Comparison of ENCODE assay signal across 9 mouse cellular contexts in the genomic region with DNA sequence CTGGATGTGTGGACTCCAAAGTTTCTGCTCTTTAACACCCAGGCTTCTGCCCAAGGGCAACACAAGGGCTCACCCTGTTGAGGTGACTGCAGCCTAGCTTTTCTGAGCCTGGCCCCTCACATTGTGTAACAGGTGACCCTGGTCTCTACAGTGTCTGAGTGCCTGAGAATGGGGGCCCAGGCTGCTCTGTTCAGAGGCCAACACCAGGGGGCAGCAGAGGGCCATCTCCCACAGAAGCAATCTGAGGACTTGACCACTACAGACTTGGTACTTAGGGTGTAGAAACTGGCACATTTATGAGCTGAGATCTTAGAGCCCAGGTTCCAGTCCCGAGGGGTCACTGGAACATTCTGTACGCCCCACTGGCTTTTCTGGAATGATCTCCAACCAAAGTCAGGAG. TPM values are rescaled to one million over a fixed set of nuclear protein-coding genes. Genes with fewer than 3 reads are reported as not detected.
DNase-seq lines count a peak whose midpoint lies in the region; ATAC-seq and TF ChIP-seq lines count a peak whose summit lies in the region.
"Had no signal": no experiment of that assay in that cellular context is flagged by ENCODE, and none has a peak within 500 bp of the region (broad histone marks: within the 10 kb centered on the region; RNA-seq: fewer than 3 reads in every experiment).

No protein-coding gene starts in this region.

- CTCF ChIA-PET in Patski (lab: Charles Lee): interaction anchor here (0.6 to 1.9 kb wide), 22 partner anchors 10 to 513 kb away, joined by 3 to 12 read pairs (median 4); no protein-coding TSS in a partner anchor

- no peaks in the 10 kb centered on the region for H3K36me3 ChIP-seq in hindbrain, embryonic 16.5 days (ENCODE audit: control insufficient read depth, insufficient read depth, low read length)
- H3K36me3 ChIP-seq: limb, embryonic 15.5 days had no signal

- 9% methylated on average over 2 of the region's 2 CpGs for WGBS in hindbrain, embryonic 16.5 days

- in situ Hi-C loops in Patski (cut with MboI; ENCODE audit: low pct_unique_long_range_greater_than_20kb): loop anchor here (5.0 kb wide), 2 partner anchors 267 to 507 kb away; no protein-coding TSS in a partner anchor

- H3K27ac ChIP-seq in hindbrain, embryonic 16.5 days (ENCODE audit: low read depth, low read length): no peak overlapping the region
- H3K27ac ChIP-seq: limb, embryonic 15.5 days had no signal

- H3K27me3 ChIP-seq in Patski: peaks cover 4% of the 10 kb centered on the region
- H3K27me3 ChIP-seq in hindbrain, embryonic 16.5 days (replicated peaks; ENCODE audit: control insufficient read depth, insufficient read depth, low read length): no peaks in the 10 kb centered on the region
- H3K27me3 ChIP-seq: limb, embryonic 15.5 days had no signal

- ATAC-seq in Patski: peak; percentile 60
- peak; percentile 66 for ATAC-seq in hindbrain, embryonic 16.5 days
- ATAC-seq in megakaryocyte progenitor cell, adult 5-6 weeks (replicated peaks; ENCODE audit: poor library complexity): peak; percentile 68

- H3K4me1 ChIP-seq in hindbrain, embryonic 16.5 days (ENCODE audit: control insufficient read depth, insufficient read depth, low read depth, low read length): peaks cover 15% of the 10 kb centered on the region

- POLR2A ChIA-PET in Patski (lab: Charles Lee): interaction anchor here (0.7 kb wide), 1 partner anchor 131 kb away, joined by 3 read pairs; no protein-coding TSS in a partner anchor

- TF ChIP-seq CTCF in Patski (IDR thresholded peaks at IDR 0.05): peak; percentile 93

- no peak overlapping the region for H3K4me2 ChIP-seq in hindbrain, embryonic 16.5 days (ENCODE audit: low read length)
- H3K4me2 ChIP-seq: limb, embryonic 15.5 days had no signal

- no peak for DNase-seq in Patski (ENCODE audit: low read depth, low spot score)
- peak; percentile 89 for DNase-seq in cerebellum, adult 9-10 months
- peak; percentile 72 to 78 for DNase-seq in frontal cortex, postnatal 25 days (ENCODE audit: low spot score in 2 of 2)
- peak; percentile 57 for DNase-seq in left cerebral cortex, adult 11 months (ENCODE audit: low spot score)
- peak; percentile 69 for DNase-seq in right cerebral cortex, postnatal 25 days
- peak; percentile 81 for DNase-seq in urinary bladder, postnatal 25 days (ENCODE audit: low spot score)

- no peak overlapping the region for H3K4me3 ChIP-seq in hindbrain, embryonic 16.5 days (ENCODE audit: low read length)
- H3K4me3 ChIP-seq: limb, embryonic 15.5 days had no signal

- H3K9ac ChIP-seq in hindbrain, embryonic 16.5 days (ENCODE audit: low read depth, low read length): no peak overlapping the region
- H3K9ac ChIP-seq: limb, embryonic 15.5 days had no signal

- no peaks in the 10 kb centered on the region for H3K9me3 ChIP-seq in hindbrain, embryonic 16.5 days (ENCODE audit: control insufficient read depth, low read length)
- H3K9me3 ChIP-seq: limb, embryonic 15.5 days had no signal

RNA-seq across cellular contexts. Expression of a gene that starts 10.2 kb away (rescaled TPM):
- not detected for polyA plus RNA-seq in Patski (2021)
- polyA plus RNA-seq in hindbrain, embryonic 16.5 days (2015; fragmentation: Nextera tagmentation; extraction: Ambion mirVana): 5.0 and 6.0 TPM in 2 replicates
- total RNA-seq in megakaryocyte progenitor cell, adult 5-6 weeks (2015): 0.69 TPM in 1 of 2 replicates, not detected in the other
- total RNA-seq in megakaryocyte progenitor cell, adult 5-6 weeks (2017): 0.62 and 2.1 TPM in 2 replicates
